Mouse (Mus musculus) MEL (cell line): ENCODE measurements around the gene Slc1a3. TPM values are rescaled to one million over a fixed set of nuclear protein-coding genes. Genes with fewer than 3 reads are reported as not detected.
A peak's percentile ranks its signal among the peaks of the same experiment; 100 is the strongest.

Experiments used
- DNase-seq: peaks from one replicate; pipeline ENCODE4 v3.0.0; 2011; ENCODE audit warnings: low read depth, low spot score
- H3K27ac ChIP-seq: 2 replicates; pipeline ENCODE4 v1.5.1; 2012; ENCODE audit warnings: low read depth, mild to moderate bottlenecking, control low read depth, low read length, moderate library complexity; ENCODE audit not compliant: control insufficient read depth
- H3K27me3 ChIP-seq, 2 experiments: fragments of 150-350 bp in 1 of 2; sonication (generic) in 1 of 2; 2 replicates each; pipeline ENCODE4 v1.6.1; 2012; ENCODE audit warnings: low read length in 2 of 2, mild to moderate bottlenecking in 2 of 2, improper control_type of control experiment in 1 of 2, moderate library complexity in 1 of 2; ENCODE audit not compliant: insufficient read depth in 2 of 2, control insufficient read depth in 1 of 2
- H3K36me3 ChIP-seq, 2 experiments: 2 replicates each; pipeline ENCODE4 v1.6.1; 2012 to 2014; ENCODE audit warnings: low read length in 2 of 2, improper control_type of control experiment in 1 of 2, inconsistent platforms in 1 of 2, mild to moderate bottlenecking in 1 of 2; ENCODE audit not compliant: insufficient read depth in 2 of 2, control insufficient read depth in 1 of 2
- H3K4me1 ChIP-seq, 2 experiments: fragments of 150-350 bp in 1 of 2; sonication (generic) in 1 of 2; 2 replicates each; pipeline ENCODE4 v1.6.1; 2012; ENCODE audit warnings: low read length in 2 of 2, improper control_type of control experiment in 1 of 2, mild to moderate bottlenecking in 1 of 2; ENCODE audit not compliant: insufficient read depth in 2 of 2, control insufficient read depth in 1 of 2
- H3K4me3 ChIP-seq, 2 experiments: fragments of 150-350 bp in 1 of 2; sonication (generic) in 1 of 2; 2 replicates each; pipeline ENCODE4 v1.5.1; 2012; ENCODE audit warnings: low read depth in 2 of 2, low read length in 2 of 2, mild to moderate bottlenecking in 2 of 2, moderate library complexity in 2 of 2, control low read depth in 1 of 2, improper control_type of control experiment in 1 of 2; ENCODE audit not compliant: control insufficient read depth in 1 of 2, insufficient read depth in 1 of 2
- H3K79me2 ChIP-seq: 2 replicates; pipeline ENCODE4 v1.6.1; 2012; ENCODE audit warnings: mild to moderate bottlenecking, low read length, moderate library complexity; ENCODE audit not compliant: control insufficient read depth, poor library complexity, insufficient read depth
- H3K9ac ChIP-seq: 2 replicates; pipeline ENCODE4 v1.6.1; 2012; ENCODE audit warnings: low read depth, mild to moderate bottlenecking, control low read depth, low read length, moderate library complexity; ENCODE audit not compliant: control insufficient read depth, poor library complexity, severe bottlenecking
- H3K9me3 ChIP-seq: fragments of 150-350 bp; sonication (generic); replicated peaks from 2 replicates; pipeline ENCODE4 v1.6.1; 2012; ENCODE audit warnings: mild to moderate bottlenecking, low read length, improper control_type of control experiment, moderate library complexity; ENCODE audit not compliant: insufficient read depth
- CHD2 ChIP-seq: IDR thresholded peaks from 2 replicates; pipeline ENCODE4 v1.6.1; 2011; ENCODE audit warnings: low read length, improper control_type of control experiment
- CTCF ChIP-seq, 3 experiments: IDR thresholded peaks in 2 of 3; conservative IDR thresholded peaks in 1 of 3; 2 replicates each; pipeline ENCODE4 v1.5.1; 2011 to 2012; ENCODE audit warnings: low read length in 3 of 3, low read depth in 2 of 3, mild to moderate bottlenecking in 2 of 3, improper control_type of control experiment in 1 of 3, inconsistent platforms in 1 of 3, mixed read lengths in 1 of 3, moderate library complexity in 1 of 3; ENCODE audit not compliant: control insufficient read depth in 1 of 3, insufficient read depth in 1 of 3, poor library complexity in 1 of 3, severe bottlenecking in 1 of 3
- EP300 ChIP-seq, 2 experiments: IDR thresholded peaks; 2 replicates each; pipeline ENCODE4 v1.6.1; 2011; ENCODE audit warnings: improper control_type of control experiment in 2 of 2, low read length in 2 of 2, low read depth in 1 of 2, mild to moderate bottlenecking in 1 of 2
- GABPA ChIP-seq: IDR thresholded peaks from 2 replicates; pipeline ENCODE4 v1.6.1; 2012; ENCODE audit warnings: low read depth, mild to moderate bottlenecking, inconsistent platforms, low read length, improper control_type of control experiment, moderate library complexity
- JUND ChIP-seq: IDR thresholded peaks from 2 replicates; pipeline ENCODE4 v1.6.1; 2011; ENCODE audit warnings: low read depth, mild to moderate bottlenecking, improper control_type of control experiment, low read length
- MAZ ChIP-seq: IDR thresholded peaks from 2 replicates; pipeline ENCODE4 v1.6.1; 2012; ENCODE audit warnings: low read depth, mild to moderate bottlenecking, inconsistent platforms, low read length, improper control_type of control experiment
- MEF2A ChIP-seq: IDR thresholded peaks from 2 replicates; pipeline ENCODE4 v1.6.1; 2014; ENCODE audit warnings: low read depth, mild to moderate bottlenecking, inconsistent platforms, low read length, improper control_type of control experiment; ENCODE audit not compliant: poor library complexity, insufficient replicate concordance, severe bottlenecking; ENCODE audit errors: extremely low read depth
- MXI1 ChIP-seq: IDR thresholded peaks from 2 replicates; pipeline ENCODE4 v1.6.1; 2011; ENCODE audit warnings: mild to moderate bottlenecking, low read depth, low read length, improper control_type of control experiment
- MYB ChIP-seq: IDR thresholded peaks from 2 replicates; pipeline ENCODE4 v1.6.1; 2011; ENCODE audit warnings: mild to moderate bottlenecking, low read depth, low read length, improper control_type of control experiment
- RCOR1 ChIP-seq: IDR thresholded peaks from 2 replicates; pipeline ENCODE4 v1.6.1; 2012; ENCODE audit warnings: low read depth, mild to moderate bottlenecking, inconsistent platforms, low read length, improper control_type of control experiment
- SMC3 ChIP-seq: IDR thresholded peaks from 2 replicates; pipeline ENCODE4 v1.6.1; 2011; ENCODE audit warnings: low read depth, low read length, improper control_type of control experiment
- TBP ChIP-seq: IDR thresholded peaks from 2 replicates; pipeline ENCODE4 v1.8.0; 2011; ENCODE audit warnings: low read depth, low read length, improper control_type of control experiment
- UBTF ChIP-seq: IDR thresholded peaks from 2 replicates; pipeline ENCODE4 v1.6.1; 2012; ENCODE audit warnings: low read depth, mild to moderate bottlenecking, inconsistent platforms, low read length, improper control_type of control experiment, moderate library complexity, borderline replicate concordance; ENCODE audit not compliant: insufficient read depth
- USF1 ChIP-seq: IDR thresholded peaks from 2 replicates; pipeline ENCODE4 v1.6.1; 2014; ENCODE audit warnings: low read depth, mild to moderate bottlenecking, inconsistent platforms, low read length, improper control_type of control experiment, moderate library complexity
- ZC3H11A ChIP-seq: IDR thresholded peaks from 2 replicates; pipeline ENCODE4 v1.6.1; 2012; ENCODE audit warnings: low read depth, mild to moderate bottlenecking, inconsistent platforms, low read length, improper control_type of control experiment
- ZKSCAN1 ChIP-seq: IDR thresholded peaks from 2 replicates; pipeline ENCODE4 v1.6.1; 2012; ENCODE audit warnings: low read depth, mild to moderate bottlenecking, inconsistent platforms, low read length, improper control_type of control experiment, moderate library complexity
- ZNF384 ChIP-seq: IDR thresholded peaks from 2 replicates; pipeline ENCODE4 v1.6.1; 2012; ENCODE audit warnings: low read depth, mild to moderate bottlenecking, inconsistent platforms, low read length, improper control_type of control experiment
- polyA plus RNA-seq, 2 experiments: library from polyadenylated mRNA; stranded (reverse) in 1 of 2; unstranded in 1 of 2; fragments of >175 nt in 1 of 2; fragments of >200 nt in 1 of 2; gene quantifications; 2 replicates each; pipeline versions ENCODE4 v1.2.1 to v1.2.4; 2012; ENCODE audit warnings: low replicate concordance in 2 of 2, low read depth in 1 of 2; ENCODE audit not compliant: insufficient read length in 2 of 2, insufficient read depth in 1 of 2, missing spikeins in 1 of 2
- total RNA-seq: library from RNA; depleted of rRNA; stranded (reverse); fragments of 300-350 nt; gene quantifications from 2 replicates; pipeline ENCODE4 v1.2.3, GENCODE M21; 2012

Gene Slc1a3
- total and polyA plus RNA-seq, 3 experiments = not detected

DNA sequence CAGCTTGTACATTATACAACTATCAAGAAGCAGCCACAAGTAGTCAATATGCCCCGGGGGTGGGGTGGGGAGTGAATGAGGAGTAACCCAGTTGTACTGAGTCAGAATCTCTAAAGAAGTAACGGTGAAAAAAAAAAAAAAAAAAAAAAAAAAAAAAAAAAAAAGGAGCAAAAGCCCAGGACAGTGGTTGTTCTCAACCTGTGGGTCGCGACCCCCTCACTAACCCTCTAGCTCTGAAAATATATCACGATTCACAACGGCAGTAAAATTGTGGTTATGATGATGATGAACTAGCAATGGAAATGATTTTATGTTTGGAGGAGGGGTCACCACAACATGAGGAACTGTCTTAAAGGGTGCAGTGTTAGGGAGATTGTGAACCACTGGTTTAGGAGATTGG, 108.2 kb downstream of the Slc1a3 start:
- Histone ChIP-seq H3K4me3 (no peak overlapping the region), H3K27me3 (peaks cover 3 to 12% of the 10 kb centered on the region in 2 experiments), H3K4me1 (no peaks in the 10 kb centered on the region), H3K9me3 (no peaks in the 10 kb centered on the region), H3K79me2 (no peaks in the 10 kb centered on the region), H3K27ac (no peak overlapping the region), H3K36me3 (no peaks in the 10 kb centered on the region), H3K9ac (no peak overlapping the region)
- DNase-seq = no peak
- TF ChIP-seq ZNF384 (peak; percentile 37; the same call in 1 of the 2 replicates), UBTF (no peak)

- TF ChIP-seq MYB (no peak), SMC3 (no peak), TBP (no peak), CTCF (IDR thresholded peaks at IDR 0.05 in 2 of 3, conservative IDR thresholded peaks at IDR 0.05 in 1 of 3; ENCODE audit: control insufficient read depth in 1 of 3, insufficient read depth in 1 of 3, low read depth in 2 of 3, low read length in 3 of 3, poor library complexity in 1 of 3, severe bottlenecking in 1 of 3) (no peak), EP300 (IDR thresholded peaks at IDR 0.05; ENCODE audit: low read depth in 1 of 2, low read length in 2 of 2) (no peak), MEF2A (no peak), MXI1 (no peak), ZC3H11A (no peak), RCOR1 (no peak), ZKSCAN1 (no peak), USF1 (no peak), ZNF384 (no peak), MAZ (no peak), CHD2 (no peak), GABPA (no peak), JUND (no peak)
- TF ChIP-seq, all 39 proteins: peak for 0
- Histone ChIP-seq H3K9me3 (no peaks in the 10 kb centered on the region), H3K27ac (no peak overlapping the region), H3K4me3 (no peak overlapping the region), H3K4me1 (no peaks in the 10 kb centered on the region), H3K36me3 (no peaks in the 10 kb centered on the region), H3K79me2 (no peaks in the 10 kb centered on the region), H3K9ac (no peak overlapping the region), H3K27me3 (peaks cover 6 to 7% of the 10 kb centered on the region in 2 experiments)
- no peak for DNase-seq
Measured at GRCm38 (mm10) chr15:8601312-8602146, 109.0 kb downstream of the Slc1a3 start.
